Mouse (Mus musculus) liver, embryonic 11.5 days (tissue): ENCODE results near the gene Adamts10. TPM values are rescaled to one million over a fixed set of nuclear protein-coding genes. Genes with fewer than 3 reads are reported as not detected.

Experiments
- ATAC-seq: fragments of 200-750 bp; cut with Nextera tagmentation; replicated peaks from 2 replicates; pipeline ENCODE4 v1.8.0; 2017; ENCODE audit warnings: moderate number of reproducible peaks, mild to moderate bottlenecking, moderate TSS enrichment, moderate library complexity; ENCODE audit not compliant: low FRiP score
- DNase-seq: peaks from one replicate; pipeline ENCODE4 v3.0.0-alpha.2; 2017; ENCODE audit warnings: low spot score
- H3K27ac ChIP-seq: fragments of 300-500 bp; sonication (generic); 2 replicates; pipeline ENCODE4 v1.5.1; 2014; ENCODE audit warnings: mild to moderate bottlenecking, low read depth, low read length, control low read depth
- H3K27me3 ChIP-seq: fragments of 300-500 bp; sonication (generic); replicated peaks from 2 replicates; pipeline ENCODE4 v1.6.1; 2014; ENCODE audit warnings: low read length, mixed read lengths; ENCODE audit not compliant: control insufficient read depth, insufficient read depth
- H3K36me3 ChIP-seq: fragments of 300-500 bp; sonication (generic); 2 replicates; pipeline ENCODE4 v1.6.1; 2014; ENCODE audit warnings: mild to moderate bottlenecking, low read length, moderate library complexity, mixed read lengths; ENCODE audit not compliant: control insufficient read depth, insufficient read depth
- H3K4me1 ChIP-seq: fragments of 300-500 bp; sonication (generic); replicated peaks from 2 replicates; pipeline ENCODE4 v1.6.1; 2014; ENCODE audit warnings: low read length, mixed read lengths; ENCODE audit not compliant: control insufficient read depth, insufficient read depth
- H3K4me2 ChIP-seq: fragments of 300-500 bp; sonication (generic); 2 replicates; pipeline ENCODE4 v1.6.1; 2014; ENCODE audit warnings: mild to moderate bottlenecking, control low read depth, moderate library complexity
- H3K4me3 ChIP-seq: fragments of 300-500 bp; sonication (generic); 2 replicates; pipeline ENCODE4 v1.5.1; 2014; ENCODE audit warnings: low read depth, low read length, control low read depth
- H3K9ac ChIP-seq: fragments of 300-500 bp; sonication (generic); 2 replicates; pipeline ENCODE4 v1.6.1; 2014; ENCODE audit warnings: low read depth, low read length, control low read depth
- H3K9me3 ChIP-seq: fragments of 300-500 bp; sonication (generic); 2 replicates; pipeline ENCODE4 v1.6.1; 2016; ENCODE audit warnings: low read length, inconsistent platforms, mixed read lengths; ENCODE audit not compliant: control insufficient read depth
- WGBS: fragments of 180-500 bp; shearing (Covaris S2); extraction: QIAGEN DNeasy Blood & Tissue Kit; methylation state at CpG from one replicate; pipeline ENCODE4 v1.1.7; 2014; 5-methylcytosine and 5-hydroxymethylcytosine counted together
- polyA plus RNA-seq: library from polyadenylated mRNA; unstranded; fragments of >200 nt; fragmentation: Nextera tagmentation; extraction: Ambion mirVana; gene quantifications from 2 replicates; pipeline ENCODE4 v1.2.1, GENCODE M21; 2014

Gene Adamts10
- polyA plus RNA-seq, 1 experiment from 2014 or later = 33.3 TPM

GRCm38 (mm10) chr17:33510172-33510571 lies 13.8 kb upstream of the Adamts10 start:
- no peak for ATAC-seq
- Histone ChIP-seq H3K4me1 (no peaks in the 10 kb centered on the region), H3K27ac (no peak overlapping the region), H3K4me2 (no peak overlapping the region), H3K4me3 (no peak overlapping the region), H3K36me3 (no peaks in the 10 kb centered on the region), H3K9me3 (no peaks in the 10 kb centered on the region), H3K27me3 (no peaks in the 10 kb centered on the region), H3K9ac (no peak overlapping the region)
- no peak for DNase-seq
- 79% methylated on average over 5 of the region's 5 CpGs for WGBS

GRCm38 (mm10) chr17:33512441-33513415 lies 11.3 kb upstream of the Adamts10 start:
- ATAC-seq = no peak
- WGBS = 44% methylated on average over 2 of the region's 2 CpGs
- no peak overlapping the region for H3K9ac ChIP-seq
- no peak overlapping the region for H3K27ac ChIP-seq
- H3K4me2 ChIP-seq = no peak overlapping the region
- no peaks in the 10 kb centered on the region for H3K27me3 ChIP-seq
- H3K9me3 ChIP-seq = no peaks in the 10 kb centered on the region
- H3K4me3 ChIP-seq = no peak overlapping the region
- DNase-seq = no peak
- H3K36me3 ChIP-seq = no peaks in the 10 kb centered on the region
- no peaks in the 10 kb centered on the region for H3K4me1 ChIP-seq

- Histone ChIP-seq H3K9me3 (no peaks in the 10 kb centered on the region), H3K27me3 (no peaks in the 10 kb centered on the region), H3K4me1 (no peaks in the 10 kb centered on the region), H3K27ac (no peak overlapping the region), H3K9ac (no peak overlapping the region), H3K4me3 (no peak overlapping the region), H3K4me2 (no peak overlapping the region), H3K36me3 (no peaks in the 10 kb centered on the region)
- ATAC-seq = no peak
- WGBS = 80% methylated on average over 5 of the region's 5 CpGs
- no peak for DNase-seq
Measured at GRCm38 (mm10) chr17:33513874-33514273, 10.1 kb upstream of the Adamts10 start.

GRCm38 (mm10) chr17:33520366-33520765 lies 3.6 kb upstream of the Adamts10 start:
- no peak for DNase-seq
- Histone ChIP-seq H3K36me3 (no peaks in the 10 kb centered on the region), H3K9ac (no peak overlapping the region), H3K27ac (no peak overlapping the region), H3K4me1 (peaks cover 9% of the 10 kb centered on the region), H3K4me3 (no peak overlapping the region), H3K9me3 (no peaks in the 10 kb centered on the region), H3K27me3 (no peaks in the 10 kb centered on the region), H3K4me2 (no peak overlapping the region)
- ATAC-seq = no peak
- 27% methylated on average over 1 of the region's 1 CpGs for WGBS

- WGBS = 11% methylated on average over 12 of the region's 13 CpGs
- H3K4me3 ChIP-seq = peak overlapping the region; percentile 64
- H3K27me3 ChIP-seq = no peaks in the 10 kb centered on the region
- peak overlapping the region; percentile 72 for H3K4me2 ChIP-seq
- peaks cover under 1% of the 10 kb centered on the region; the same call in 1 of the 2 replicates for H3K36me3 ChIP-seq
- no peaks in the 10 kb centered on the region for H3K9me3 ChIP-seq
- DNase-seq = no peak
- no peak overlapping the region for H3K27ac ChIP-seq
- ATAC-seq = peak; percentile 46; the same call in 1 of the 2 replicates
- H3K9ac ChIP-seq = peak overlapping the region; percentile 73; the same call in 1 of the 2 replicates
- peaks cover 12% of the 10 kb centered on the region for H3K4me1 ChIP-seq
Measured at GRCm38 (mm10) chr17:33523431-33523917, 530 bp upstream of the Adamts10 start.

- peak; percentile 15; the same call in 1 of the 2 replicates for ATAC-seq
- peak overlapping the region; percentile 73 for H3K9ac ChIP-seq
Measured at GRCm38 (mm10) chr17:33524806-33525373, 886 bp downstream of the Adamts10 start.

GRCm38 (mm10) chr17:33526506-33526905 lies 2.5 kb downstream of the Adamts10 start:
- Histone ChIP-seq H3K27me3 (no peaks in the 10 kb centered on the region), H3K4me1 (peaks cover 12% of the 10 kb centered on the region), H3K4me2 (no peak overlapping the region), H3K9ac (no peak overlapping the region), H3K9me3 (no peaks in the 10 kb centered on the region), H3K27ac (no peak overlapping the region), H3K4me3 (no peak overlapping the region), H3K36me3 (peaks cover 8% of the 10 kb centered on the region; the same call in 1 of the 2 replicates)
- no peak for ATAC-seq
- WGBS = 84% methylated on average over 3 of the region's 3 CpGs
- no peak for DNase-seq

More at GRCm38 (mm10) chr17:33524806-33525373, 886 bp downstream of the Adamts10 start:
- peak overlapping the region; percentile 45 for H3K27ac ChIP-seq
- H3K4me1 ChIP-seq = peaks cover 12% of the 10 kb centered on the region
- peaks cover 4% of the 10 kb centered on the region; the same call in 1 of the 2 replicates for H3K36me3 ChIP-seq
- H3K9me3 ChIP-seq = no peaks in the 10 kb centered on the region
- 21% methylated on average over 2 of the region's 2 CpGs for WGBS
- H3K27me3 ChIP-seq = no peaks in the 10 kb centered on the region
- peak overlapping the region; percentile 72 for H3K4me2 ChIP-seq
- peak overlapping the region; percentile 64 for H3K4me3 ChIP-seq
- peak; percentile 47 for DNase-seq

GRCm38 (mm10) chr17:33539106-33539675 lies 15.2 kb downstream of the Adamts10 start:
- Histone ChIP-seq H3K4me2 (no peak overlapping the region), H3K9me3 (no peaks in the 10 kb centered on the region), H3K27ac (no peak overlapping the region), H3K9ac (no peak overlapping the region), H3K4me3 (no peak overlapping the region), H3K36me3 (0 out of 2 replicates have a peak, but pooled peaks cover 4% of the 10 kb centered on the region), H3K4me1 (no peaks in the 10 kb centered on the region), H3K27me3 (no peaks in the 10 kb centered on the region)
- DNase-seq (no peak), ATAC-seq (no peak)
- WGBS = 93% methylated on average over 3 of the region's 3 CpGs
